Mouse (Mus musculus) heart, embryonic 12.5 days (tissue): ENCODE measurements around the gene Vhl. TPM values are rescaled to one million over a fixed set of nuclear protein-coding genes. Genes with fewer than 3 reads are reported as not detected.

ENCODE experiments used
- ATAC-seq: fragments of 200-750 bp; cut with Nextera tagmentation; 2 replicates; pipeline ENCODE4 v1.8.0; 2017; ENCODE audit warnings: moderate TSS enrichment, moderate library complexity; ENCODE audit not compliant: insufficient number of reproducible peaks, low FRiP score
- H3K27ac ChIP-seq: fragments of 300-500 bp; sonication (generic); 2 replicates; pipeline ENCODE4 v1.5.1; 2016; ENCODE audit warnings: mild to moderate bottlenecking, moderate library complexity; ENCODE audit not compliant: poor library complexity, severe bottlenecking
- H3K27me3 ChIP-seq: fragments of 300-500 bp; sonication (generic); replicated peaks from 2 replicates; pipeline ENCODE4 v1.6.1; 2016; ENCODE audit warnings: mild to moderate bottlenecking, moderate library complexity
- H3K36me3 ChIP-seq: fragments of 300-500 bp; sonication (generic); 2 replicates; pipeline ENCODE4 v1.6.1; 2016; ENCODE audit warnings: mild to moderate bottlenecking, moderate library complexity
- H3K4me1 ChIP-seq: fragments of 300-500 bp; sonication (generic); replicated peaks from 2 replicates; pipeline ENCODE4 v1.6.1; 2016; ENCODE audit warnings: mild to moderate bottlenecking
- H3K4me2 ChIP-seq: fragments of 300-500 bp; sonication (generic); 2 replicates; pipeline ENCODE4 v1.6.1; 2016; ENCODE audit warnings: mild to moderate bottlenecking, moderate library complexity
- H3K4me3 ChIP-seq: fragments of 300-500 bp; sonication (generic); 2 replicates; pipeline ENCODE4 v1.5.1; 2016; ENCODE audit warnings: mild to moderate bottlenecking
- H3K9ac ChIP-seq: fragments of 300-500 bp; sonication (generic); 2 replicates; pipeline ENCODE4 v1.6.1; 2016; ENCODE audit warnings: mild to moderate bottlenecking, moderate library complexity
- H3K9me3 ChIP-seq: fragments of 300-500 bp; sonication (generic); replicated peaks from 2 replicates; pipeline ENCODE4 v1.6.1; 2016; ENCODE audit warnings: mild to moderate bottlenecking, moderate library complexity
- WGBS: fragments of 180-500 bp; shearing (Covaris S2); methylation state at CpG from one replicate; pipeline ENCODE4 v1.1.7; 2016; 5-methylcytosine and 5-hydroxymethylcytosine counted together
- polyA plus RNA-seq: library from polyadenylated mRNA; unstranded; fragments of >200 nt; fragmentation: Nextera tagmentation; extraction: Ambion mirVana; gene quantifications from 2 replicates; pipeline ENCODE4 v1.2.1, GENCODE M21; 2016

Vhl gene
- polyA plus RNA-seq, 1 experiment from 2014 or later = 30.3 TPM

GRCm38 (mm10) chr6:113653551-113653950 lies 29.8 kb downstream of the Vhl start:
- H3K36me3 ChIP-seq = no peaks in the 10 kb centered on the region
- no peaks in the 10 kb centered on the region for H3K27me3 ChIP-seq
- H3K9me3 ChIP-seq = no peaks in the 10 kb centered on the region
- WGBS = 85% methylated on average over 7 of the region's 7 CpGs
- no peak for ATAC-seq
- no peak overlapping the region for H3K9ac ChIP-seq
- H3K27ac ChIP-seq = no peak overlapping the region
- H3K4me3 ChIP-seq = no peak overlapping the region
- H3K4me1 ChIP-seq = peaks cover 7% of the 10 kb centered on the region; the same call in 1 of the 2 replicates
- H3K4me2 ChIP-seq = no peak overlapping the region

- Histone ChIP-seq H3K27me3 (no peaks in the 10 kb centered on the region), H3K9me3 (no peaks in the 10 kb centered on the region), H3K4me3 (no peak overlapping the region), H3K9ac (no peak overlapping the region), H3K4me2 (no peak overlapping the region), H3K27ac (no peak overlapping the region), H3K36me3 (no peaks in the 10 kb centered on the region), H3K4me1 (peaks cover 9% of the 10 kb centered on the region)
- no peak for ATAC-seq
- 68% methylated on average over 8 of the region's 8 CpGs for WGBS
These were observed 30.3 kb downstream of the Vhl start for GRCm38 (mm10) chr6:113654102-113654501.

- H3K4me3 ChIP-seq = no peak overlapping the region
- no peaks in the 10 kb centered on the region for H3K9me3 ChIP-seq
- WGBS = 72% methylated on average over 16 of the region's 16 CpGs
- no peak overlapping the region for H3K9ac ChIP-seq
- H3K36me3 ChIP-seq = no peaks in the 10 kb centered on the region
- peaks cover 16% of the 10 kb centered on the region for H3K4me1 ChIP-seq
- no peaks in the 10 kb centered on the region for H3K27me3 ChIP-seq
- ATAC-seq = no peak
- H3K4me2 ChIP-seq = no peak overlapping the region
- H3K27ac ChIP-seq = no peak overlapping the region
These were observed 31.1 kb downstream of the Vhl start for GRCm38 (mm10) chr6:113654753-113655397.

GRCm38 (mm10) chr6:113655475-113655874 lies 31.7 kb downstream of the Vhl start:
- ATAC-seq = no peak
- Histone ChIP-seq H3K4me2 (no peak overlapping the region), H3K9ac (no peak overlapping the region), H3K27ac (no peak overlapping the region), H3K4me1 (peaks cover 22% of the 10 kb centered on the region), H3K27me3 (no peaks in the 10 kb centered on the region), H3K4me3 (no peak overlapping the region), H3K9me3 (no peaks in the 10 kb centered on the region), H3K36me3 (no peaks in the 10 kb centered on the region)
- 82% methylated on average over 3 of the region's 3 CpGs for WGBS

- no peak overlapping the region for H3K9ac ChIP-seq
- H3K4me3 ChIP-seq = no peak overlapping the region
- no peaks in the 10 kb centered on the region for H3K36me3 ChIP-seq
- no peak overlapping the region for H3K4me2 ChIP-seq
- H3K27me3 ChIP-seq = no peaks in the 10 kb centered on the region
- no peaks in the 10 kb centered on the region for H3K9me3 ChIP-seq
- 85% methylated on average over 6 of the region's 6 CpGs for WGBS
- peaks cover 36% of the 10 kb centered on the region for H3K4me1 ChIP-seq
- ATAC-seq = no peak
- H3K27ac ChIP-seq = no peak overlapping the region
These were observed 33.1 kb downstream of the Vhl start for GRCm38 (mm10) chr6:113656847-113657246.

- ATAC-seq = no peak
- Histone ChIP-seq H3K36me3 (no peaks in the 10 kb centered on the region), H3K4me1 (peaks cover 38% of the 10 kb centered on the region), H3K9ac (no peak overlapping the region), H3K4me2 (no peak overlapping the region), H3K27ac (no peak overlapping the region), H3K4me3 (no peak overlapping the region), H3K27me3 (no peaks in the 10 kb centered on the region), H3K9me3 (peaks cover 6% of the 10 kb centered on the region)
- WGBS = 47% methylated on average over 3 of the region's 3 CpGs
These were observed 34.5 kb downstream of the Vhl start for GRCm38 (mm10) chr6:113658226-113658625.

GRCm38 (mm10) chr6:113659648-113660491 lies 36.1 kb downstream of the Vhl start:
- no peak for ATAC-seq
- no peak overlapping the region for H3K9ac ChIP-seq
- H3K4me1 ChIP-seq = peaks cover 37% of the 10 kb centered on the region
- no peaks in the 10 kb centered on the region for H3K36me3 ChIP-seq
- 0 out of 2 replicates have a peak overlapping the region, but pooled peaks have one; percentile 2 for H3K4me2 ChIP-seq
- H3K4me3 ChIP-seq = no peak overlapping the region
- 60% methylated on average over 8 of the region's 8 CpGs for WGBS
- H3K27me3 ChIP-seq = no peaks in the 10 kb centered on the region
- peaks cover 6% of the 10 kb centered on the region for H3K9me3 ChIP-seq
- peak overlapping the region; percentile 53 for H3K27ac ChIP-seq

GRCm38 (mm10) chr6:113660492-113661352 lies 37.0 kb downstream of the Vhl start:
- Histone ChIP-seq H3K36me3 (no peaks in the 10 kb centered on the region), H3K4me1 (peaks cover 34% of the 10 kb centered on the region), H3K9me3 (peaks cover 6% of the 10 kb centered on the region), H3K27me3 (no peaks in the 10 kb centered on the region), H3K27ac (peak overlapping the region; percentile 53), H3K4me3 (no peak overlapping the region), H3K4me2 (no peak overlapping the region), H3K9ac (0 out of 2 replicates have a peak overlapping the region, but pooled peaks have one; percentile 4)
- 57% methylated on average over 14 of the region's 14 CpGs for WGBS
- ATAC-seq = no peak

- H3K9ac ChIP-seq = no peak overlapping the region
- WGBS = 58% methylated on average over 12 of the region's 12 CpGs
- no peaks in the 10 kb centered on the region for H3K36me3 ChIP-seq
- H3K9me3 ChIP-seq = peaks cover 6% of the 10 kb centered on the region
- H3K27ac ChIP-seq = 0 out of 2 replicates have a peak overlapping the region, but pooled peaks have one; percentile 53
- no peak for ATAC-seq
- H3K27me3 ChIP-seq = no peaks in the 10 kb centered on the region
- no peak overlapping the region for H3K4me2 ChIP-seq
- no peak overlapping the region for H3K4me3 ChIP-seq
- peaks cover 40% of the 10 kb centered on the region for H3K4me1 ChIP-seq
These were observed 37.8 kb downstream of the Vhl start for GRCm38 (mm10) chr6:113661353-113662241.

- Histone ChIP-seq H3K4me1 (peaks cover 49% of the 10 kb centered on the region), H3K36me3 (no peaks in the 10 kb centered on the region), H3K4me3 (no peak overlapping the region), H3K27me3 (no peaks in the 10 kb centered on the region), H3K4me2 (no peak overlapping the region), H3K27ac (no peak overlapping the region), H3K9ac (no peak overlapping the region), H3K9me3 (peaks cover 6% of the 10 kb centered on the region)
- ATAC-seq = no peak
- WGBS = 91% methylated on average over 8 of the region's 8 CpGs
These were observed 39.4 kb downstream of the Vhl start for GRCm38 (mm10) chr6:113662964-113663700.
